Mouse (Mus musculus): ENCODE results near the gene Ppm1h.

The Ppm1h gene

GRCm38 (mm10) chr10:122994402-122995107, 316.0 kb downstream of the Ppm1h start:
- no peak for DNase-seq (ENCODE audit: low read depth, low spot score)

Data from retina, adult 2 months (tissue).